Mouse (Mus musculus): ENCODE data around the gene Ankrd6. TPM values are rescaled to one million over a fixed set of nuclear protein-coding genes. Genes with fewer than 3 reads are reported as not detected.

Gene Ankrd6
- total and polyA plus RNA-seq, 3 experiments, result 1.1 to 1.8 TPM; not detected in 1

- H3K9ac ChIP-seq (ENCODE audit: control insufficient read depth, low read depth, low read length, poor library complexity, severe bottlenecking), result no peak overlapping the region
- H3K4me1 ChIP-seq (ENCODE audit: control insufficient read depth in 1 of 2, insufficient read depth in 2 of 2, low read length in 2 of 2), result no peaks in the 10 kb centered on the region
- no peak for DNase-seq (ENCODE audit: low read depth, low spot score)
- TF ChIP-seq CHD2 (IDR thresholded peaks at IDR 0.05; ENCODE audit: low read length), result no peak
- no peak for TF ChIP-seq KAT2A (conservative IDR thresholded peaks at IDR 0.05; ENCODE audit: low read depth, low read length)
- TF ChIP-seq TBP (IDR thresholded peaks at IDR 0.05; ENCODE audit: low read depth, low read length), result no peak
- no peak for TF ChIP-seq TCF12 (IDR thresholded peaks at IDR 0.05; ENCODE audit: low read depth, low read length)
- TF ChIP-seq MXI1 (IDR thresholded peaks at IDR 0.05; ENCODE audit: low read depth, low read length), result no peak
- no peaks in the 10 kb centered on the region for H3K79me2 ChIP-seq (ENCODE audit: control insufficient read depth, insufficient read depth, low read length, poor library complexity)
- H3K27me3 ChIP-seq (ENCODE audit: control insufficient read depth in 1 of 2, insufficient read depth in 2 of 2, low read length in 2 of 2), result no peaks in the 10 kb centered on the region
- H3K4me3 ChIP-seq (ENCODE audit: control insufficient read depth in 1 of 2, insufficient read depth in 1 of 2, low read depth in 2 of 2, low read length in 2 of 2), result no peak overlapping the region
- no peaks in the 10 kb centered on the region for H3K36me3 ChIP-seq (ENCODE audit: control insufficient read depth in 1 of 2, insufficient read depth in 2 of 2, low read length in 2 of 2)
- no peaks in the 10 kb centered on the region for H3K9me3 ChIP-seq (replicated peaks; ENCODE audit: insufficient read depth, low read length)
- H3K27ac ChIP-seq (ENCODE audit: control insufficient read depth, low read depth, low read length), result no peak overlapping the region
Measured at GRCm38 (mm10) chr4:32834541-32834940, 116.1 kb downstream of the Ankrd6 start.

- DNase-seq (ENCODE audit: low read depth, low spot score), result no peak
- Histone ChIP-seq H3K27me3 (ENCODE audit: control insufficient read depth in 1 of 2, insufficient read depth in 2 of 2, low read length in 2 of 2) (no peaks in the 10 kb centered on the region), H3K4me1 (ENCODE audit: control insufficient read depth in 1 of 2, insufficient read depth in 2 of 2, low read length in 2 of 2) (no peaks in the 10 kb centered on the region), H3K4me3 (ENCODE audit: control insufficient read depth in 1 of 2, insufficient read depth in 1 of 2, low read depth in 2 of 2, low read length in 2 of 2) (no peak overlapping the region), H3K9ac (ENCODE audit: control insufficient read depth, low read depth, low read length, poor library complexity, severe bottlenecking) (no peak overlapping the region), H3K27ac (ENCODE audit: control insufficient read depth, low read depth, low read length) (no peak overlapping the region), H3K36me3 (ENCODE audit: control insufficient read depth in 1 of 2, insufficient read depth in 2 of 2, low read length in 2 of 2) (no peaks in the 10 kb centered on the region), H3K9me3 (replicated peaks; ENCODE audit: insufficient read depth, low read length) (no peaks in the 10 kb centered on the region), H3K79me2 (ENCODE audit: control insufficient read depth, insufficient read depth, low read length, poor library complexity) (no peaks in the 10 kb centered on the region)
- TF ChIP-seq MYC (IDR thresholded peaks at IDR 0.05; ENCODE audit: low read depth, low read length) (no peak), TCF12 (IDR thresholded peaks at IDR 0.05; ENCODE audit: low read depth, low read length) (no peak), ZKSCAN1 (IDR thresholded peaks at IDR 0.05; ENCODE audit: low read depth, low read length) (no peak), MAX (IDR thresholded peaks at IDR 0.05; ENCODE audit: low read length) (no peak), JUND (IDR thresholded peaks at IDR 0.05; ENCODE audit: low read depth, low read length) (no peak), CHD2 (IDR thresholded peaks at IDR 0.05; ENCODE audit: low read length) (no peak), CHD1 (IDR thresholded peaks at IDR 0.05; ENCODE audit: low read depth, low read length) (no peak)
Measured at GRCm38 (mm10) chr4:32833494-32834282, 117.0 kb downstream of the Ankrd6 start.

- Histone ChIP-seq H3K4me1 (ENCODE audit: control insufficient read depth in 1 of 2, insufficient read depth in 2 of 2, low read length in 2 of 2) (no peaks in the 10 kb centered on the region), H3K4me3 (ENCODE audit: control insufficient read depth in 1 of 2, insufficient read depth in 1 of 2, low read depth in 2 of 2, low read length in 2 of 2) (no peak overlapping the region), H3K27me3 (ENCODE audit: control insufficient read depth in 1 of 2, insufficient read depth in 2 of 2, low read length in 2 of 2) (no peaks in the 10 kb centered on the region), H3K9ac (ENCODE audit: control insufficient read depth, low read depth, low read length, poor library complexity, severe bottlenecking) (no peak overlapping the region), H3K79me2 (ENCODE audit: control insufficient read depth, insufficient read depth, low read length, poor library complexity) (no peaks in the 10 kb centered on the region), H3K36me3 (ENCODE audit: control insufficient read depth in 1 of 2, insufficient read depth in 2 of 2, low read length in 2 of 2) (no peaks in the 10 kb centered on the region), H3K27ac (ENCODE audit: control insufficient read depth, low read depth, low read length) (no peak overlapping the region), H3K9me3 (replicated peaks; ENCODE audit: insufficient read depth, low read length) (no peaks in the 10 kb centered on the region)
- no peak for DNase-seq (ENCODE audit: low read depth, low spot score)
- no peak for TF ChIP-seq MAX (IDR thresholded peaks at IDR 0.05; ENCODE audit: low read length)
- no peak for TF ChIP-seq GABPA (IDR thresholded peaks at IDR 0.05; ENCODE audit: low read depth, low read length)
- no peak for TF ChIP-seq ELF1 (IDR thresholded peaks at IDR 0.05; ENCODE audit: low read depth, low read length)
Measured at GRCm38 (mm10) chr4:32829316-32829715, 121.3 kb downstream of the Ankrd6 start.
